Mouse (Mus musculus) bone marrow, adult 2 months (tissue): ENCODE measurements around the gene Jmjd1c. TPM values are rescaled to one million over a fixed set of nuclear protein-coding genes. Genes with fewer than 3 reads are reported as not detected.

ENCODE experiments used
- H3K27ac ChIP-seq: fragments of 200-500 bp; 2 replicates; pipeline ENCODE4 v1.5.1; 2012; ENCODE audit warnings: low read depth, mild to moderate bottlenecking, control low read depth, inconsistent platforms, low read length; ENCODE audit not compliant: control insufficient read depth, poor library complexity, insufficient read depth
- H3K4me1 ChIP-seq: fragments of 200-500 bp; 2 replicates; pipeline ENCODE4 v1.6.1; 2011; ENCODE audit warnings: low read length; ENCODE audit not compliant: control insufficient read depth, insufficient read depth
- H3K4me3 ChIP-seq: fragments of 200-500 bp; replicated peaks from 2 replicates; pipeline ENCODE3; 2011; ENCODE audit warnings: mild to moderate bottlenecking, low read depth, low read length, control low read depth; ENCODE audit not compliant: control insufficient read depth
- CTCF ChIP-seq: fragments of 200-500 bp; IDR thresholded peaks from 2 replicates; pipeline ENCODE4 v1.5.1; 2011; ENCODE audit warnings: low read length, control low read depth; ENCODE audit not compliant: control insufficient read depth, insufficient read depth
- POLR2A ChIP-seq: fragments of 200-500 bp; IDR thresholded peaks from 2 replicates; pipeline ENCODE4 v1.6.1; 2011; ENCODE audit warnings: low read depth, mild to moderate bottlenecking, control low read depth, low read length, borderline replicate concordance; ENCODE audit not compliant: control insufficient read depth
- WGBS: fragments of 180-500 bp; shearing (Covaris S2); methylation state at CpG from one replicate; pipeline ENCODE4 v1.1.7; 2018; 5-methylcytosine and 5-hydroxymethylcytosine counted together
- polyA plus RNA-seq: library from polyadenylated mRNA; stranded (reverse); fragments of >200 nt; gene quantifications from 2 replicates; pipeline ENCODE4 v1.2.4, GENCODE M21; 2011; ENCODE audit warnings: low replicate concordance; ENCODE audit not compliant: missing spikeins, insufficient read depth, insufficient read length

Jmjd1c gene
- 8.1 and 18.0 TPM in 2 replicates for polyA plus RNA-seq

DNA sequence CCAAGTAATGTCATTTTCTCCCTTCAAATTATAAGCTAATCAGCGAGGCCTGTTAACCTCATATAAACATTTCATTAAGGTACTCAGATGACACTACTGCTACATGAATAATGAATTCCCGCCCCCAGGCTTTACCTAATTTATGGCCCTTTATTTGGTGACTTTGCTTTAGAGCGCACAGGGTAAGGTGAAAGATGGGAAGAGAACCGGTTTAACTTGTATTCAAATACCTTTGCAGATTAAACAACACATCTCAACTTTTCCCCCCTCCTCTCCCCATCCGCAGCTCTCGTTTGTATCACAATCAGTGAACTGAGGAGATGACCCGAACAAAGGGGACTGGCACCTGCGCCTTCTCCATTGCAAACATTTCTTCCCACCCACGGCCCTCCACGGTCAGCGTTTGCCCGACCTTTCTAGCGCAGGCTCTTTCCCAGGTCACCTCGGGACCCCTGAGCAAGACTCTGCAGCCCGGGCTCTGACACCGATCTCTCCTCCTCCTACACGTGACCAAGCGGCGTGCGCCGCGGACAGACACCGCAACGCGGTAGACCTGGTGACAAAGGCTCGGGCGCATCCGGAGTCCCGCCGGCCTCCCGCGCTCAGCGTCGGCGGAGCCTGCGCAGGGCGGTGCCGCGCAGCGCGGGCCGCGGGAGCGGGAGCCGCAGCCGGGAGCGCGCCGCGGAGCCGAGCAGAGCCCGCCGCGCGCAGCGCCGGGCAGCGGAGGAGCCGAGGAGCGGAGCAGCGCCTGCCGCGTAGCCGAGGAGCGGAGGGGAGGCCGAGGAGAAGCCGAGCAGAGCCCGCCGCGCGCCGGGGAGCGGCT is at the start of gene Jmjd1c:
TSS of gene Jmjd1c (plus strand) at position 328 of the 823 bp plus-strand sequence.
- Histone ChIP-seq H3K4me1 (peaks cover 6% of the 10 kb centered on the region), H3K27ac (peak within 1 kb of the TSS; percentile 96), H3K4me3 (peak within 1 kb of the TSS; percentile 89)
- TF ChIP-seq POLR2A: peak; percentile 51; the same call in 1 of the 2 replicates
- no peak for TF ChIP-seq CTCF
- 2% methylated on average over 71 of the region's 73 CpGs for WGBS

DNA sequence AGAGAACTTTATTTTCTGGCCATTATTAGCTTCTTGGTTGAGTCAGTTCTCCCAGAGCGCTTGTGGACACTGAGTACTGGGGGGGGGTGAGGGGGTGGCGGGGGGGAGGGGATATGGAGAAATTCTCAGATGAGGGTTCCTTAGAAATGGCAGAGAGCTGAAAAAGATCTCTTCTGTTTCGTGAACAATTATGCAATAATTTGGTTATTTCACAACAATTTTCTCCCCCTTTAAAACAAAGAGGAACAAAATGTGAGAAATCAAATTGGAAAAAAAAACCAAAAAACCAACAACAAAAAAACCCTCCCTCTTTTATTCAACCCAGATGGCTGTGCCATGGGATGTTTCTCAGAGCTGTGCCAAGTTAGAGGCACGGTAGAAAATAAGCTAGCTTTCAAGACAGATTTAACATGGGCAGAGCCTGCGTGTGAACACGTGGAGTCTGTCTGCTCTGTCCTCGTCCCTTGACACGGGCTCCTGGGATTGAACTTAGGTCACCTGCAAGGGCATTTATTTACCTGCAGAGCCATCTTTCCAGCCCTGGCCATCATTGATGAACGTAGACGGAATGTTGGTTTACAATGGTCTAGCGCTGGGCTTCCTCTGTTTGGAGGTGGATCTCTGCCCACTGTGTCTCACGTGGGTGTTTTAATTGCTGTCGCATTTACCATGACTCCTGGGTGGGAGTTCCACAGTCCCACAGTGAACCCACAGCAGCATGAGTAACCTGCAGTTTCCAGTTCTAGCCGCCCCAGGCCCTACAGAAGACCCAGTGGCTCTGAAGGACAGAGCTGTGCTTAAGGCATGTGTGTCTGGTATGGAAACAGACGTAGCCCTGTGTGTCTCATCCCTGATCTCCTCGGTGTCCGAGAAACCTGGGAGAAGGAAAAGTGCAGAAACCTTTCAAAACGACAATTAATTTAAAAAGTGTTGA is 47.9 kb upstream of the Jmjd1c start:
- Histone ChIP-seq H3K27ac (peak overlapping the region; percentile 49), H3K4me3 (no peak overlapping the region), H3K4me1 (peaks cover 14% of the 10 kb centered on the region)
- WGBS: 53% methylated on average over 18 of the region's 18 CpGs
- TF ChIP-seq POLR2A (no peak), CTCF (no peak)

DNA sequence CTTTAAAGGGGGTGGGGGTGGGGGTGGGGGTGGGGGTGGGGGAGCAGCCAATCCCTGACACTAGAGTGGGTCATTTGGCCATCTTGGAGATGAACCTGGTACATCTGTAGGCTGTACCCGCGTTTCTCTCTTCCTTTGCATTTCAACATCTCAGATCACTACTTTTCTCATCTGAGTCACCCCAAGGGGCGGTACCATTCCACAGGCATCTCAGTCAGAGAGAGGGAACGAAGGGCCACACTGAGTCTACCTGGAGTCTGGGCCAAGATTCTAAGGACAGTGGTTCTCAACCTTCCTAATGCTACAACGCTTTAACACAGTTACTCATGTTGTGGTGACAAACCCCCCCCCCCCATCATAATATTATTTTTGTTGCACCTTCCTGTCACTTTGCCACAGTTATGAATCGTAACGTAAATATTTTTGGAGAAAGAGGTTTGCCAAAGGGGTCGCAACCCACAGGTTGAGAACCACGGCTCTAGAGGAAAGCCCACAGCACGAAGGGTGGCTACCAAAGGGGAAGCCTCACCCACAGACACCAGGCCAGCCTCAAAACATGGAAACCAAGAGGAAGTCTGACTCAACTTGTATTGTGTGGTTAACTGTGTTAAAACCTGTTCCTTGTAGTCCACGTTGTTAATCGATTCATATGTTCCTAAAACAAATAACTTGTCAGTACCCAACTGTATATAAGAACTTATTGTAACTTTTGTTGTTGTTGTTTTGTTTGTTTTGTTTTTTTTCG is 46.9 kb upstream of the Jmjd1c start:
- Histone ChIP-seq H3K4me3 (no peak overlapping the region), H3K27ac (peak overlapping the region; percentile 36; the same call in 1 of the 2 replicates), H3K4me1 (peaks cover 13% of the 10 kb centered on the region)
- 26% methylated on average over 13 of the region's 13 CpGs for WGBS
- no peak for TF ChIP-seq POLR2A
- no peak for TF ChIP-seq CTCF

DNA sequence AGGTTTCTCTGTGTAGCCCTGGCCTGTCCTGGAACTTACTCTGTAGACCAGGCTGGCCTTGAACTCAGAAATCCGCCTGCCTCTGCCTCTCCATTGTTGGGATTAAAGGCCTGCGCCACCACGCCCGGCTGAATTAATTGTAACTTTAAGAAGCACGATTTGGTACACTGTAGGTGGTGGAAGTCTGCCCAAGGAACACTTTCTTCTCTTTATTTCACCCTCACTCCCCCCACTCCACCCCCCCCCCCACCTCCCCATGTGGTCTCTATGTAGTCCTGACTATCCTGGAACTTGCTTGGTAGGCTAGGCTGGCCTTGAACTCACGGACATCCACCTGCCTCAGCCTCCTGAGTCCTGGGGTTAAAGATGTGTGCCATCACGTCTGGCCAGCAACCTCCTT is 46.3 kb upstream of the Jmjd1c start:
- H3K4me3 ChIP-seq: no peak overlapping the region
- TF ChIP-seq POLR2A (no peak), CTCF (no peak)
- H3K4me1 ChIP-seq: peaks cover 11% of the 10 kb centered on the region
- WGBS: 85% methylated on average over 7 of the region's 7 CpGs
- no peak overlapping the region for H3K27ac ChIP-seq

DNA sequence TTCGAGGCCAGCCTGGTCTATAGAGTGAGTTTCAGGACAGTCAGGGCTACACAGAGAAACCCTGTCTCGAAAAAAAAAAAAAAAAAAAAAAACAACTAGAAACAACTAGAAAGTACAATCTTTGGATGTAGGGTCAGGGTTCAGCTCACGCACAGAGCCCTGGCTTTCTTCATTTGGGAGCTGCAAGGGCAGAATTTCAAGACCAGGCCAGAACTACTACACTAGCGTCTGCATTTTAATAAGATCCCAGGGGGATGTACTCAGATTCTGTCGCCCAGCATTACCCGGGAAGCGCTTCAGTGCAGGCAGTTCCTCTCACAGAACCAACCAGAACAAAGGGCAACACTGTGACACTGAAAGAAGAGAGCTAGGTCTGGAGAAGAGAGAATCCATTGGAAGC is 45.2 kb upstream of the Jmjd1c start:
- no peak overlapping the region for H3K4me3 ChIP-seq
- H3K27ac ChIP-seq: no peak overlapping the region
- TF ChIP-seq POLR2A: no peak
- no peak for TF ChIP-seq CTCF
- WGBS: 68% methylated on average over 7 of the region's 7 CpGs
- peaks cover 11% of the 10 kb centered on the region for H3K4me1 ChIP-seq

DNA sequence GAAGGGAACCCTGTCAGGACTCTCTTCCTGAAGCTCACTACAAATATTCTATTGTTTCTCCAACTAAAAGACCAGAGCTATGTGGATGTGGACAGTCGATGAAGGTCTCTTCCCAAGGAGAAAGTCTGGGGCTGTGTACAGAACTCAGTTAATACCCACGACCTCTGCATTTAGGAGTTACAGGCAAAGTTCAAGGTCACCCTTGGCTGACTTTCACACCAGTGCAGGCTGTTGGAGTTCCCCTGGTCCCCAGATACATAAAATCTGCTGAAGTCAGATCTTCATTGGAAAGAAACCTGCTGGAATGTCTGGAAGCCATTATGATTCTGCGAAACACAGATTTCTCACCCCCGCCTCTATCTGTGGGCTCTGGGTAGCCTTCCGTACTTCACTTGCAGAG is 44.5 kb upstream of the Jmjd1c start:
- Histone ChIP-seq H3K4me1 (peaks cover 11% of the 10 kb centered on the region), H3K4me3 (no peak overlapping the region), H3K27ac (no peak overlapping the region)
- 87% methylated on average over 5 of the region's 5 CpGs for WGBS
- TF ChIP-seq CTCF (no peak), POLR2A (no peak)

DNA sequence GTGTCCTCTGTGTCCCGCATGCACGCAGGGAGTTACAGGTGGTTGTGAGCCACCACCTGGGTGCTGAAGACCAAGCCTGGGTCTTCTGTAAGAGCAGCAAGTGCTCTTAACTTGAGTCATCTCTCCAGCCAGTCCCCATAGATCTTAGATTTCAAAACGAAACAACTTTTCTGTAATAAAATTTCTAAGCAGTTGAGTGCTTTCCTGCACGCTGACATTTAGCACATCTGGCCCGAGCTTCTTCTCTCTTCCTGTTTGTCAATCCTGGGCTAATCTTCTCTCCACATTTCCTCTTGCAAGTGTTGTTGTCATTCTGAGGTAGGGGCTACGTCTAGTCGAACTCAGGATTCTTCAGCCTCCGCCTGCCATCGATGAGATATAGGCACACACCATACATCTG is 43.5 kb upstream of the Jmjd1c start:
- Histone ChIP-seq H3K27ac (peak overlapping the region; percentile 42; the same call in 1 of the 2 replicates), H3K4me1 (peaks cover 7% of the 10 kb centered on the region), H3K4me3 (no peak overlapping the region)
- WGBS: 17% methylated on average over 9 of the region's 9 CpGs
- no peak for TF ChIP-seq CTCF
- TF ChIP-seq POLR2A: no peak
